Mouse (Mus musculus) CH12.LX (cell line): ENCODE results near the gene Mcm9. TPM values are rescaled to one million over a fixed set of nuclear protein-coding genes. Genes with fewer than 3 reads are reported as not detected.

Experiments used
- DNase-seq: peaks from one replicate; pipeline ENCODE4 v3.0.0-alpha.2; 2013; ENCODE audit errors: extremely low read depth
- H3K27ac ChIP-seq: 2 replicates; pipeline ENCODE4 v1.5.1; 2012; ENCODE audit warnings: low read depth, mild to moderate bottlenecking, control low read depth, moderate library complexity; ENCODE audit not compliant: insufficient read depth
- H3K27me3 ChIP-seq: replicated peaks from 2 replicates; pipeline ENCODE3; 2012; ENCODE audit warnings: inconsistent platforms
- H3K36me3 ChIP-seq, 2 experiments: replicated peaks in 1 of 2; 2 replicates each; pipeline versions ENCODE3 to v1.6.1; 2012; ENCODE audit warnings: inconsistent platforms in 1 of 2, low read length in 1 of 2, mild to moderate bottlenecking in 1 of 2, mixed read lengths in 1 of 2, moderate library complexity in 1 of 2; ENCODE audit not compliant: control insufficient read depth in 1 of 2, insufficient read depth in 1 of 2
- H3K4me1 ChIP-seq, 2 experiments: 2 replicates each; pipeline ENCODE4 v1.6.1; 2012; ENCODE audit warnings: inconsistent platforms in 1 of 2, moderate library complexity in 1 of 2; ENCODE audit not compliant: insufficient read depth in 2 of 2, control insufficient read depth in 1 of 2
- H3K4me2 ChIP-seq: 2 replicates; pipeline ENCODE4 v1.6.1; 2012; ENCODE audit warnings: low read depth, mild to moderate bottlenecking, control low read depth; ENCODE audit not compliant: poor library complexity, insufficient read depth, severe bottlenecking
- H3K4me3 ChIP-seq, 3 experiments: fragments of 150-350 bp in 1 of 3; sonication (generic) in 1 of 3; replicated peaks in 1 of 3; 2 replicates each; pipeline versions ENCODE3 to v1.5.1; 2011 to 2012; ENCODE audit warnings: low read depth in 2 of 3, low read length in 2 of 3, mild to moderate bottlenecking in 2 of 3, moderate library complexity in 2 of 3, control low read depth in 1 of 3, improper control_type of control experiment in 1 of 3, inconsistent platforms in 1 of 3, mixed read lengths in 1 of 3; ENCODE audit not compliant: poor library complexity in 1 of 3
- H3K79me2 ChIP-seq: replicated peaks from 2 replicates; pipeline ENCODE4 v1.6.1; 2012; ENCODE audit warnings: mild to moderate bottlenecking, moderate library complexity; ENCODE audit not compliant: control insufficient read depth, poor library complexity, insufficient read depth, severe bottlenecking; ENCODE audit errors: extremely low read depth
- H3K9ac ChIP-seq: 2 replicates; pipeline ENCODE4 v1.6.1; 2012; ENCODE audit warnings: low read depth, mild to moderate bottlenecking, control low read depth, moderate library complexity; ENCODE audit not compliant: insufficient read depth
- H3K9me3 ChIP-seq: replicated peaks from 2 replicates; pipeline ENCODE3; 2012; ENCODE audit warnings: low read length, inconsistent platforms, mixed read lengths
- BHLHE40 ChIP-seq: IDR thresholded peaks from 2 replicates; pipeline ENCODE4 v1.6.1; 2011; ENCODE audit warnings: mild to moderate bottlenecking, low read depth, low read length, improper control_type of control experiment
- CHD1 ChIP-seq: IDR thresholded peaks from 2 replicates; pipeline ENCODE4 v1.6.1; 2012; ENCODE audit warnings: low read depth, low read length, improper control_type of control experiment, inconsistent platforms
- CHD2 ChIP-seq: IDR thresholded peaks from 2 replicates; pipeline ENCODE4 v1.6.1; 2011; ENCODE audit warnings: low read length, improper control_type of control experiment
- CTCF ChIP-seq, 2 experiments: IDR thresholded peaks in 1 of 2; conservative IDR thresholded peaks in 1 of 2; 2 replicates each; pipeline ENCODE4 v1.5.1; 2011 to 2012; ENCODE audit warnings: low read depth in 2 of 2, low read length in 2 of 2, improper control_type of control experiment in 1 of 2, inconsistent platforms in 1 of 2, mild to moderate bottlenecking in 1 of 2, moderate library complexity in 1 of 2
- E2F4 ChIP-seq: IDR thresholded peaks from 2 replicates; pipeline ENCODE4 v1.6.1; 2011; ENCODE audit warnings: low read depth, low read length, improper control_type of control experiment; ENCODE audit not compliant: insufficient replicate concordance
- ELF1 ChIP-seq: IDR thresholded peaks from 2 replicates; pipeline ENCODE4 v1.6.1; 2014; ENCODE audit warnings: low read depth, mild to moderate bottlenecking, inconsistent platforms, low read length, improper control_type of control experiment
- ETS1 ChIP-seq: conservative IDR thresholded peaks from 2 replicates; pipeline ENCODE4 v1.6.1; 2012; ENCODE audit warnings: low read depth, mild to moderate bottlenecking, inconsistent platforms, low read length, improper control_type of control experiment, moderate library complexity
- GABPA ChIP-seq: IDR thresholded peaks from 2 replicates; pipeline ENCODE4 v1.6.1; 2012; ENCODE audit warnings: low read depth, low read length, improper control_type of control experiment, inconsistent platforms; ENCODE audit not compliant: insufficient replicate concordance
- HCFC1 ChIP-seq: IDR thresholded peaks from 2 replicates; pipeline ENCODE4 v1.6.1; 2012; ENCODE audit warnings: low read depth, mild to moderate bottlenecking, inconsistent platforms, low read length, improper control_type of control experiment
- IRF4 ChIP-seq: IDR thresholded peaks from 2 replicates; pipeline ENCODE4 v1.6.1; 2014; ENCODE audit warnings: low read depth, mild to moderate bottlenecking, inconsistent platforms, low read length, improper control_type of control experiment
- JUND ChIP-seq: conservative IDR thresholded peaks from 2 replicates; pipeline ENCODE4 v1.6.1; 2011; ENCODE audit warnings: low read depth, low read length, improper control_type of control experiment
- MAFK ChIP-seq: IDR thresholded peaks from 2 replicates; pipeline ENCODE4 v1.6.1; 2011; ENCODE audit warnings: low read length, improper control_type of control experiment; ENCODE audit not compliant: insufficient replicate concordance
- MEF2A ChIP-seq: IDR thresholded peaks from 2 replicates; pipeline ENCODE4 v1.6.1; 2014; ENCODE audit warnings: low read depth, mild to moderate bottlenecking, inconsistent platforms, low read length, improper control_type of control experiment, borderline replicate concordance
- MXI1 ChIP-seq: IDR thresholded peaks from 2 replicates; pipeline ENCODE4 v1.6.1; 2011; ENCODE audit warnings: mild to moderate bottlenecking, low read depth, low read length, improper control_type of control experiment
- MYC ChIP-seq: IDR thresholded peaks from 2 replicates; pipeline ENCODE4 v1.6.1; 2011; ENCODE audit warnings: low read depth, mild to moderate bottlenecking, improper control_type of control experiment, low read length
- NELFE ChIP-seq: IDR thresholded peaks from 2 replicates; pipeline ENCODE4 v1.6.1; 2011; ENCODE audit warnings: low read depth, low read length, improper control_type of control experiment
- POLR2A ChIP-seq: IDR thresholded peaks from 2 replicates; pipeline ENCODE4 v1.6.1; 2011; ENCODE audit warnings: low read depth, mild to moderate bottlenecking, improper control_type of control experiment, low read length
- RAD21 ChIP-seq: IDR thresholded peaks from 2 replicates; pipeline ENCODE4 v1.6.1; 2011; ENCODE audit warnings: low read depth, mild to moderate bottlenecking, low read length, improper control_type of control experiment, moderate library complexity
- RCOR1 ChIP-seq: conservative IDR thresholded peaks from 2 replicates; pipeline ENCODE4 v1.6.1; 2012; ENCODE audit warnings: low read depth, mild to moderate bottlenecking, inconsistent platforms, low read length, improper control_type of control experiment
- SMC3 ChIP-seq: IDR thresholded peaks from 2 replicates; pipeline ENCODE4 v1.6.1; 2011; ENCODE audit warnings: low read depth, low read length, improper control_type of control experiment
- TBP ChIP-seq: conservative IDR thresholded peaks from 2 replicates; pipeline ENCODE4 v1.6.1; 2011; ENCODE audit warnings: low read depth, low read length, improper control_type of control experiment
- TCF12 ChIP-seq: IDR thresholded peaks from 2 replicates; pipeline ENCODE4 v1.6.1; 2014; ENCODE audit warnings: low read depth, mild to moderate bottlenecking, inconsistent platforms, low read length, improper control_type of control experiment
- USF1 ChIP-seq: IDR thresholded peaks from 2 replicates; pipeline ENCODE4 v1.6.1; 2014; ENCODE audit warnings: low read depth, mild to moderate bottlenecking, inconsistent platforms, low read length, improper control_type of control experiment
- USF2 ChIP-seq: conservative IDR thresholded peaks from 2 replicates; pipeline ENCODE4 v1.6.1; 2011; ENCODE audit warnings: low read depth, low read length, improper control_type of control experiment
- ZC3H11A ChIP-seq: IDR thresholded peaks from 2 replicates; pipeline ENCODE4 v1.6.1; 2012; ENCODE audit warnings: low read depth, mild to moderate bottlenecking, inconsistent platforms, low read length, improper control_type of control experiment
- ZMIZ1 ChIP-seq: IDR thresholded peaks from 2 replicates; pipeline ENCODE4 v1.6.1; 2012; ENCODE audit warnings: low read depth, mild to moderate bottlenecking, inconsistent platforms, low read length, improper control_type of control experiment
- dilution Hi-C: fragments of 300-500 bp; cut with MboI; formaldehyde crosslinking; loops from 2 replicates; pipeline ENCODE4 v1.14.3; 2020; ENCODE audit warnings: low sequenced_read_pairs; ENCODE audit not compliant: extremely low pct_unique_long_range_greater_than_20kb, extremely low pct_ligation_motif_present
- in situ Hi-C: fragments of 300-500 bp; cut with MboI; formaldehyde crosslinking; loops from 3 replicates; pipeline ENCODE4 v1.14.3; 2019; ENCODE audit warnings: low sequenced_read_pairs, low pct_ligation_motif_present, low pct_unique_long_range_greater_than_20kb, mixed read lengths
- polyA plus RNA-seq: library from polyadenylated mRNA; unstranded; fragments of >175 nt; gene quantifications from 2 replicates; pipeline ENCODE4 v1.2.1, GENCODE M21; 2012; ENCODE audit warnings: low read depth; ENCODE audit not compliant: insufficient read length
- total RNA-seq, 2 experiments: library from RNA; depleted of rRNA; stranded (reverse); fragments of 300-350 nt in 1 of 2; fragments of >200 nt in 1 of 2; gene quantifications; 2 replicates each; pipeline ENCODE4 v1.2.3; 2012 to 2014

Mcm9 gene
- total and polyA plus RNA-seq, 3 experiments = 6.7 to 15.9 (median 9.7) TPM

DNA sequence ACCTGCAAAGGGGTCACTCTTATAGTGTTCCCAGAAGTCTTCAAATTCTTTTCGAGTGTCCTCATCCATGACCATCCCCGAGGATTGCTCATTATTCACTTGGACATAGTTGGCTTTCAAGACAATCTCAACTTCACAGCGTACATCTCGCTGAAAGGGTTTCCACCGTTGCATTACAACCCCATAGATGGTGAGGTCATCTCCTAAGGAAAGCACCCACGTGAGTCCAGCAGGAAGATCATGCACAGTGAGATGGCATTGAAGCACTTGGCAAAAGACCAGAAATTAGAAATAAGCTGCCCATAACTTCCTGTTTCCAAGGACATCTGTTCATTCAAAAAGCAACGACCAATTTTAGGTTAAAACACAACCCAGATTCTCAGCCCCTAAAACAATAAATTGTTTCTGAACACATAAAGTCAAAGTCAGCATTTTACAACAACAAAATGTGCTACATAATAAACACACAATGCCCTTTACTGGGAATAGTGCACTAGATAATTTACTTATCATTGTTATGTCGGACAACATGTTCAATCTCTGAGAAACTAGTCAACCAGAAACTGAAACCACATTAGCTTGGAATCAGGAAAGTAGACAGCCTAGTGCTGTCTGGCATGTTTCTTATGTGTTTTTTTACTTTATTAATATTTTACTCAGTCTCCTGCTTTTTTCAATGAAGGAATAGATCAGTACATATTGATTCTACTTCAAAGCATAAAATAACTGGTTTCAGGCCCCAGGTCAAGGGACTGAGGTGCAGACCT, 14.2 kb downstream of the Mcm9 start:
- Histone ChIP-seq H3K27ac (no peak overlapping the region), H3K9me3 (no peaks in the 10 kb centered on the region)
- no peak for TF ChIP-seq ZC3H11A
- no peak for TF ChIP-seq CHD1
- TF ChIP-seq BHLHE40 = peak; percentile 33
- TF ChIP-seq TBP = no peak
- TF ChIP-seq ETS1 = 0 out of 2 replicates have a peak, but pooled peaks have one; percentile 26
- no peak for TF ChIP-seq TCF12
- no peak for TF ChIP-seq CHD2
- no peak for TF ChIP-seq E2F4
- TF ChIP-seq POLR2A = no peak
- TF ChIP-seq HCFC1 = no peak
- TF ChIP-seq MAFK = peak; percentile 59; the same call in 1 of the 2 replicates
- TF ChIP-seq CTCF (conservative IDR thresholded peaks at IDR 0.05 in 1 of 2, IDR thresholded peaks at IDR 0.05 in 1 of 2; ENCODE audit: low read depth in 2 of 2, low read length in 2 of 2) = no peak
- TF ChIP-seq MYC = no peak
- TF ChIP-seq SMC3 = no peak
- TF ChIP-seq USF2 = no peak

DNA sequence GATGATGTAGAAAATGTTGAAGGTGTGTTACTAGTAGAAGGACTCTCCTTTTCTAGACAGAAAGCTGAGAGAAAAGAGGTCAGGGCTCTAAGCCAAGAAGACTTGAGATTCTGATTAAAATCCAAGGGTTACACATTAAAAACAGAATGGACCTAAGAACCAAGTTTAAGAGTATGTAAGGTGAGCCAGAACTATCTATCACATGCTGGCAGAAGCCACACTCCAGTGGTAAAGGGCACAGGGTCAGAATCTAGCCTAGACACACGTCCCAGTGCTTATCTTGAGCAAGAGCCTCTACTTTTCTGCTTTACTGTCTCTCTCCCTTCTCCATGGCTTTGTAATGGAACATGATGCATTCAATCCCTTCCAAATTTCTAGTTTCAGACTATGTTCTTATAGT, 16.3 kb downstream of the Mcm9 start:
- no peak for TF ChIP-seq USF2
- TF ChIP-seq BHLHE40 = no peak
- TF ChIP-seq JUND = no peak
- no peak for TF ChIP-seq ELF1
- no peak for TF ChIP-seq ZMIZ1
- TF ChIP-seq POLR2A = no peak
- no peak for TF ChIP-seq MXI1
- TF ChIP-seq MAFK = no peak
- no peak for TF ChIP-seq RAD21
- TF ChIP-seq GABPA = no peak
- TF ChIP-seq IRF4 = no peak
- TF ChIP-seq CHD2 = no peak
- TF ChIP-seq USF1 = no peak
- TF ChIP-seq RCOR1 = no peak
- no peak for TF ChIP-seq NELFE
- TF ChIP-seq TCF12 = no peak
- TF ChIP-seq MEF2A = no peak
- no peak for TF ChIP-seq ZC3H11A
- TF ChIP-seq, all 38 proteins: peak for 0
- H3K79me2 ChIP-seq = no peaks in the 10 kb centered on the region
- DNase-seq = no peak
- peaks cover 44 to 73% of the 10 kb centered on the region in 2 experiments for H3K36me3 ChIP-seq
- no peak overlapping the region for H3K4me2 ChIP-seq
- dilution Hi-C loops (no loop called here), in situ Hi-C loops (no loop called here)
- H3K27me3 ChIP-seq = no peaks in the 10 kb centered on the region
- peaks cover 3 to 14% of the 10 kb centered on the region in 2 experiments for H3K4me1 ChIP-seq
- no peak overlapping the region for H3K9ac ChIP-seq
- H3K27ac ChIP-seq = no peak overlapping the region
- H3K4me3 ChIP-seq = no peak overlapping the region
- H3K9me3 ChIP-seq = no peaks in the 10 kb centered on the region

More for the DNA sequence above, 14.2 kb downstream of the Mcm9 start:
- Histone ChIP-seq H3K4me3 (no peak overlapping the region), H3K36me3 (peaks cover 41 to 71% of the 10 kb centered on the region in 2 experiments), H3K4me2 (no peak overlapping the region), H3K4me1 (peaks cover 3 to 14% of the 10 kb centered on the region in 2 experiments), H3K27me3 (no peaks in the 10 kb centered on the region), H3K79me2 (no peaks in the 10 kb centered on the region), H3K9ac (no peak overlapping the region)
- DNase-seq = no peak
- in situ Hi-C loops (no loop called here), dilution Hi-C loops (no loop called here)
